Mouse (Mus musculus) lung, postnatal 0 days (tissue): ENCODE measurements at regions not wholly inside any gene's neighbourhood (a gene's known extent, or its start where the extent isn't known, plus 50 kb on each side); places are given as distances from the start of the nearest gene placed in this dataset.
"Not testable (repeated sequence)": the region's sequence is repeated elsewhere in the genome, so short reads cannot be mapped to it uniquely, and the experiment has no call there.

Experiments used
- ATAC-seq: fragments of 200-750 bp; cut with Nextera tagmentation; 2 replicates; pipeline ENCODE4 v1.8.0; 2017; ENCODE audit warnings: moderate library complexity
- DNase-seq: peaks from one replicate; pipeline ENCODE4 v3.0.0-alpha.2; 2016; ENCODE audit warnings: low spot score
- H3K27ac ChIP-seq: fragments of 300-500 bp; sonication (generic); 2 replicates; pipeline ENCODE4 v1.5.1; 2014; ENCODE audit warnings: antibody characterized with exemption, mild to moderate bottlenecking, low read length, mixed read lengths
- H3K27me3 ChIP-seq: fragments of 300-500 bp; sonication (generic); replicated peaks from 2 replicates; pipeline ENCODE4 v1.6.1; 2014; ENCODE audit warnings: low read length, mixed read lengths; ENCODE audit not compliant: insufficient read depth
- H3K36me3 ChIP-seq: fragments of 300-500 bp; sonication (generic); 2 replicates; pipeline ENCODE4 v1.6.1; 2014; ENCODE audit warnings: low read length, mixed read lengths; ENCODE audit not compliant: insufficient read depth
- H3K4me1 ChIP-seq: fragments of 300-500 bp; sonication (generic); 2 replicates; pipeline ENCODE4 v1.6.1; 2014; ENCODE audit warnings: antibody characterized with exemption, low read depth, low read length, mixed read lengths; ENCODE audit not compliant: insufficient read depth
- H3K4me2 ChIP-seq: fragments of 300-500 bp; sonication (generic); replicated peaks from 2 replicates; pipeline ENCODE4 v1.6.1; 2014; ENCODE audit warnings: low read depth, mild to moderate bottlenecking, low read length, moderate library complexity, mixed read lengths
- H3K4me3 ChIP-seq: fragments of 300-500 bp; sonication (generic); 2 replicates; pipeline ENCODE4 v1.5.1; 2014; ENCODE audit warnings: low read depth, low read length
- H3K9ac ChIP-seq: fragments of 300-500 bp; sonication (generic); replicated peaks from 2 replicates; pipeline ENCODE4 v1.6.1; 2014; ENCODE audit warnings: low read depth, mild to moderate bottlenecking
- H3K9me3 ChIP-seq: fragments of 300-500 bp; sonication (generic); 2 replicates; pipeline ENCODE4 v1.6.1; 2016; ENCODE audit warnings: low read length, mixed read lengths
- CTCF ChIP-seq: IDR thresholded peaks from 2 replicates; pipeline ENCODE4 v1.5.1; 2016; ENCODE audit warnings: antibody characterized with exemption, mild to moderate bottlenecking
- EP300 ChIP-seq: IDR thresholded peaks from 2 replicates; pipeline ENCODE4 v1.6.1; 2016; ENCODE audit warnings: antibody characterized with exemption, mild to moderate bottlenecking, control low read depth
- WGBS: fragments of 180-500 bp; shearing (Covaris S2); extraction: QIAGEN DNeasy Blood & Tissue Kit; methylation state at CpG from one replicate; pipeline ENCODE4 v1.1.7; 2014; 5-methylcytosine and 5-hydroxymethylcytosine counted together

- Histone ChIP-seq H3K4me1 (no peaks in the 10 kb centered on the region), H3K9ac (no peak overlapping the region), H3K27ac (no peak overlapping the region), H3K27me3 (no peaks in the 10 kb centered on the region), H3K4me3 (no peak overlapping the region), H3K4me2 (no peak overlapping the region), H3K9me3 (no peaks in the 10 kb centered on the region), H3K36me3 (no peaks in the 10 kb centered on the region)
- no peak for TF ChIP-seq EP300
- no peak for TF ChIP-seq CTCF
- peak; percentile 77 for ATAC-seq
- DNase-seq, result peak; percentile 49
These were observed 607.2 kb downstream of the Anxa1 start for GRCm38 (mm10) chr19:19783507-19783906.

GRCm38 (mm10) chr19:19777891-19778290, 612.9 kb downstream of the Anxa1 start:
- H3K36me3 ChIP-seq, result no peaks in the 10 kb centered on the region
- WGBS, result 17% methylated on average over 4 of the region's 4 CpGs

GRCm38 (mm10) chr19:19770990-19771389, 619.8 kb downstream of the Anxa1 start:
- no peak for DNase-seq
- 37% methylated on average over 1 of the region's 1 CpGs for WGBS
- Histone ChIP-seq H3K9ac (no peak overlapping the region), H3K4me1 (no peaks in the 10 kb centered on the region), H3K4me2 (no peak overlapping the region), H3K4me3 (no peak overlapping the region), H3K9me3 (no peaks in the 10 kb centered on the region), H3K27ac (no peak overlapping the region), H3K27me3 (no peaks in the 10 kb centered on the region), H3K36me3 (no peaks in the 10 kb centered on the region)
- ATAC-seq, result no peak
- TF ChIP-seq EP300 (no peak), CTCF (no peak)

More at GRCm38 (mm10) chr19:19777891-19778290, 612.9 kb downstream of the Anxa1 start:
- no peak for ATAC-seq
- no peak overlapping the region for H3K9ac ChIP-seq
- no peak for DNase-seq
- no peak overlapping the region for H3K27ac ChIP-seq
- no peaks in the 10 kb centered on the region for H3K9me3 ChIP-seq
- no peak overlapping the region for H3K4me3 ChIP-seq
- TF ChIP-seq EP300, result no peak
- TF ChIP-seq CTCF, result no peak
- H3K4me1 ChIP-seq, result no peaks in the 10 kb centered on the region
- no peak overlapping the region for H3K4me2 ChIP-seq
- no peaks in the 10 kb centered on the region for H3K27me3 ChIP-seq

GRCm38 (mm10) chr19:19750069-19750599, 639.1 kb upstream of the Rorb start:
- not testable (repeated sequence) for H3K36me3 ChIP-seq, H3K4me1 ChIP-seq, H3K4me3 ChIP-seq, H3K27ac ChIP-seq, ATAC-seq, H3K4me2 ChIP-seq, H3K9me3 ChIP-seq, H3K27me3 ChIP-seq, DNase-seq, H3K9ac ChIP-seq
- WGBS, result 74% methylated on average over 3 of the region's 3 CpGs

- DNase-seq, result no peak
- Histone ChIP-seq H3K9me3 (no peaks in the 10 kb centered on the region), H3K9ac (no peak overlapping the region), H3K27ac (no peak overlapping the region), H3K4me2 (no peak overlapping the region), H3K4me1 (no peaks in the 10 kb centered on the region), H3K4me3 (no peak overlapping the region), H3K36me3 (no peaks in the 10 kb centered on the region), H3K27me3 (no peaks in the 10 kb centered on the region)
- 61% methylated on average over 7 of the region's 7 CpGs for WGBS
- no peak for ATAC-seq
- TF ChIP-seq EP300, result no peak
- TF ChIP-seq CTCF, result no peak
These were observed 637.0 kb upstream of the Rorb start for GRCm38 (mm10) chr19:19747821-19748488.

- Histone ChIP-seq H3K9ac (no peak overlapping the region), H3K4me3 (no peak overlapping the region), H3K36me3 (no peaks in the 10 kb centered on the region), H3K27ac (no peak overlapping the region), H3K27me3 (no peaks in the 10 kb centered on the region), H3K4me2 (no peak overlapping the region), H3K9me3 (no peaks in the 10 kb centered on the region), H3K4me1 (no peaks in the 10 kb centered on the region)
- no peak for TF ChIP-seq CTCF
- no peak for TF ChIP-seq EP300
- ATAC-seq (no peak), DNase-seq (no peak)
- 78% methylated on average over 4 of the region's 4 CpGs for WGBS
These were observed 608.9 kb upstream of the Rorb start for GRCm38 (mm10) chr19:19719939-19720338.
